ENCODE assay signal across 8 mouse cellular contexts in the genomic region with DNA sequence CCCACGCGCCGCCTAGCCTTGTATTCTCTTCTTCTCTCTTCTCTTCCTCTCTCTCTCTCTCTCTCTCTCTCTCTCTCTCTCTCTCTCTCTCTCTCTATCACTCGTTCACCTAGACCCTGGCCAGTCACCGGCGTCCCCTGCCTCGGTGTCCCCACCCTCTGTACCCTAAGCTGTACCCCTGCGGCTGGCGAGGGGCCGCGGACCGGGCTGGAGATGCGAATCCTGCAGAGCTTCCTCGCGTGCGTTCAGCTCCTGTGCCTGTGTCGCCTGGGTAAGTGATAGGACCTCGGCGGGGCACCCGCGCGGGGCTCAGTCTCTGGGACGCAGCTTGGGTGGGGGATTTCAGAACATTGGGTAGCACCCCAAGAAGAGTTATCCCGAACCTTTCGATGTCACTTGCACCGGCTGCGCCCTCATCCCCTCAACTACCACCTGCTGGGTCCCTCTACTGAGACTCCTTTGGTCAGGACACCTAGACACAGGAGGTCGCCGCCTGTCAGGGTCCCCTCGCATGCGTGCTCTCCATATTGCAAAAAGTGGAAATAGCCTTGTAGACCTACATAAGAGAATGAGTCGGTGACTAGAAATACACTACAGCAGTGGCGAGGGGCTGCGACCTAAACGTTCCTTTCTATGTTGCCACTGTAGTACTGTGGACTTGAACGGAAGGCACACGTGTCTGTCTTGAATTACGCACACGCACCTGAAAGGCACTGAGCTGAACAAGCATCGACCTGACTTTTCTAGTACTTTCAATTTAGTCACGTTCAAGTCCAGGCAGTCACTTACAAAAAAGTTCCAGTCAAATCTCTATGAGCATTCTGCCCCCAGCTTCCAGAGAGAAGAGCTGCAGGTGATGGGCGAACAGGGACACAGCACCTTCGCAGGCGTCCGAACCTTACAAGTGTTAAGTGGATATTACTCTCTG. TPM values are rescaled to one million over a fixed set of nuclear protein-coding genes. Genes with fewer than 3 reads are reported as not detected.
DNase-seq lines count a peak whose midpoint lies in the region; ATAC-seq and TF ChIP-seq lines count a peak whose summit lies in the region.

No protein-coding gene starts in this region.

- H3K79me2 ChIP-seq in heart, adult 2 months (replicated peaks; ENCODE audit: control insufficient read depth, insufficient read depth, low read length), result no peaks in the 10 kb centered on the region

- H3K9me3 ChIP-seq in limb, embryonic 13.5 days, result no peaks in the 10 kb centered on the region

- peak overlapping the region; percentile 22 for H3K4me3 ChIP-seq in heart, adult 2 months
- peak overlapping the region; percentile 52 for H3K4me3 ChIP-seq in testis, adult 2 months (ENCODE audit: control insufficient read depth, low read depth, low read length)
- peak overlapping the region; percentile 57 for H3K4me3 ChIP-seq in limb, embryonic 13.5 days

- TF ChIP-seq EP300 in heart, adult 2 months (IDR thresholded peaks at IDR 0.05; ENCODE audit: insufficient read depth, low read depth, low read length), result no peak

- no peak overlapping the region for H3K27ac ChIP-seq in heart, adult 2 months
- no peak overlapping the region for H3K27ac ChIP-seq in testis, adult 2 months (ENCODE audit: control insufficient read depth, insufficient read depth, low read depth, low read length)
- no peak overlapping the region for H3K27ac ChIP-seq in limb, embryonic 13.5 days

- ATAC-seq in limb, embryonic 13.5 days (ENCODE audit: low FRiP score, low read depth), result peak; percentile 62
- ATAC-seq in granulocyte monocyte progenitor cell, adult 5-6 weeks (replicated peaks; ENCODE audit: poor library complexity, severe bottlenecking), result no peak; the same call in 1 of the 2 replicates

- H3K27me3 ChIP-seq in heart, adult 2 months (ENCODE audit: control insufficient read depth, insufficient read depth, low read length), result no peaks in the 10 kb centered on the region
- H3K27me3 ChIP-seq in testis, adult 2 months (ENCODE audit: control insufficient read depth, insufficient read depth, low read length), result no peaks in the 10 kb centered on the region
- peaks cover 18% of the 10 kb centered on the region for H3K27me3 ChIP-seq in limb, embryonic 13.5 days

- no peak for TF ChIP-seq CTCF in heart, adult 2 months (IDR thresholded peaks at IDR 0.05)
- TF ChIP-seq CTCF in testis, adult 2 months (IDR thresholded peaks at IDR 0.05; ENCODE audit: control insufficient read depth, insufficient read depth, insufficient replicate concordance, low read depth, low read length), result no peak

- WGBS in heart, adult 2 months, result 5% methylated on average over 45 of the region's 45 CpGs
- WGBS in limb, embryonic 13.5 days, result 2% methylated on average over 43 of the region's 45 CpGs

- DNase-seq in heart, adult 2 months, result peak in 1 of 2 experiments; percentile 20
- DNase-seq in heart, postnatal 25 days (ENCODE audit: low spot score), result no peak
- DNase-seq in testis, postnatal 14 days (ENCODE audit: low spot score), result no peak
- peak; percentile 3 for DNase-seq in gonadal fat pad, adult 2 months (ENCODE audit: low read depth)
- DNase-seq in right cerebral cortex, postnatal 14 days, result peak; percentile 15

- TF ChIP-seq POLR2A in heart, adult 2 months (IDR thresholded peaks at IDR 0.05; ENCODE audit: insufficient read depth, low read depth, low read length), result no peak
- no peak for TF ChIP-seq POLR2A in testis, adult 2 months (IDR thresholded peaks at IDR 0.05; ENCODE audit: control insufficient read depth, low read depth, low read length)

- H3K9ac ChIP-seq in heart, adult 2 months (ENCODE audit: low read depth, low read length), result no peak overlapping the region
- peak overlapping the region; percentile 68 for H3K9ac ChIP-seq in limb, embryonic 13.5 days

- H3K4me2 ChIP-seq in limb, embryonic 13.5 days (replicated peaks), result peak overlapping the region; percentile 95

- intact Hi-C loops in heart, adult 2 months (cut with DNase I), result no loop called here
- intact Hi-C loops in heart, postnatal 25 days (cut with DNase I), result no loop called here

- no peaks in the 10 kb centered on the region for H3K36me3 ChIP-seq in heart, adult 2 months (ENCODE audit: control insufficient read depth, insufficient read depth, low read length)
- H3K36me3 ChIP-seq in testis, adult 2 months (ENCODE audit: control insufficient read depth, insufficient read depth, low read length), result no peaks in the 10 kb centered on the region
- no peaks in the 10 kb centered on the region for H3K36me3 ChIP-seq in limb, embryonic 13.5 days

- H3K4me1 ChIP-seq in heart, adult 2 months (ENCODE audit: control insufficient read depth, insufficient read depth, low read length), result no peaks in the 10 kb centered on the region
- peaks cover 12% of the 10 kb centered on the region for H3K4me1 ChIP-seq in testis, adult 2 months (ENCODE audit: control insufficient read depth, insufficient read depth, low read length)
- H3K4me1 ChIP-seq in limb, embryonic 13.5 days, result peaks cover 7% of the 10 kb centered on the region; the same call in 1 of the 2 replicates

RNA-seq across cellular contexts. Expression of a gene that starts 0.6 kb away (rescaled TPM):
- total RNA-seq in heart, adult 2 months (2021), result under 1 TPM; 0.47 to 0.61 TPM
- polyA plus RNA-seq in heart, adult 2 months (2012; rRNA removed), result 0.76 and 1.1 TPM in 2 replicates
- total RNA-seq in heart, postnatal 25 days (2021), result under 1 TPM; 0.73 to 0.88 TPM
- 0.02 TPM in 1 of 2 replicates, not detected in the other for polyA plus RNA-seq in testis, adult 2 months (2012; rRNA removed)
- 0.27 and 0.29 TPM in 2 replicates for polyA plus RNA-seq in gonadal fat pad, adult 2 months (2012; rRNA removed)
- polyA plus RNA-seq in limb, embryonic 13.5 days (2015; fragmentation: Nextera tagmentation; extraction: Ambion mirVana), result 6.1 and 8.1 TPM in 2 replicates
- total RNA-seq in granulocyte monocyte progenitor cell, adult 5-6 weeks (2014; fragmentation: Nextera tagmentation), result not detected in 2 replicates
- not detected in 2 replicates for total RNA-seq in granulocyte monocyte progenitor cell, adult 5-6 weeks (2017)

Comparison
In these comparisons a context has a peak if more than half of its experiments do, and no peak if none do; other contexts are left out.
1. DNase-seq: peak in gonadal fat pad, adult 2 months (single experiment) and right cerebral cortex, postnatal 14 days (single experiment); none in heart, postnatal 25 days (single experiment) and testis, postnatal 14 days (single experiment).
2. Peak in every context shown above with its lines, with median percentiles within 50 percentile points of each other: H3K4me3 ChIP-seq.